Mouse (Mus musculus) frontal cortex, postnatal 10 days (tissue): ENCODE data around the gene Pif1.
A peak's percentile ranks its signal among the peaks of the same experiment; 100 is the strongest.

Source experiments
- DNase-seq, 2 experiments: peaks; one replicate each; pipeline ENCODE4 v3.0.0; 2022; ENCODE audit warnings: low spot score in 2 of 2, mixed read lengths in 1 of 2

The Pif1 gene

DNA sequence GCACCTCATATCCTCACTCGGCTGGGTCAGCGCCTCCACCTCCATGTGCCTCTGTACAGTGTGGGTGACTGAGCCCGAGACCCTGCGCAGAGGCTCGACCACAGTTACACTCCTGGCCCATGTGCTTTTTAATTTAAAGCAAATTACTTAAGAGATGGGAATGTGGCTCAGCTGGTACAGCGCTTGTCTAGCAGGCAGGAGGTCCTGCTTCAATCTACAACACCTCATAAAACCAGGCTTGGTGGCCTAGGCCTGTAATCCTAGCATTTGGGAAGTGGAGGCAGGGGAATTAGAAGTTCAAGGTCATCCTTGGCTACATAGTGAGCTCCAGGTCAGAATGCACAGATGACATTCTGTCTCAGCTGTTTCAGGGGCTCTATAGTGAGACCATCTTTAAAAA, 28.2 kb upstream of the Pif1 start:
- DNase-seq, result no peak

DNA sequence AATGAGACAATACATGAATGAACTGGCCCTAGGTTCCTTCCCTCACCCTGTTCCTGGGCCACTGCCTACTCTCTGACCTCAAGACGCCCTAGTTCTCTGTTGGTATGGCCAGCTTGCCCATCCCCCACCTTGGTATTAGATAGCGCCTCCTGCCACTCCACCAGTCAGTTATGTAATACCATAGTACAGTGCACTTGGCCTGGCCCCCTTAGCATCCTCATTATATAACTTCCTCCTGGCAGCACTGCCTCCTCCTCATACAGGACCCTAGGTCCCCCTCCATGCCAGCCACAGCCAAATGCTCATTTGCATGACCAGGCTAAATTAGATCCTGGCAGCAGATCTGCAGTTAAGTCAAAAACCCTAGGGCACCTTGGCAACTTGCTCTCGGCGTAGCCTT, 25.9 kb upstream of the Pif1 start:
- peak in 1 of 2 experiments; percentile 42 for DNase-seq

- peak; percentile 61 to 77 for DNase-seq
Observed at GRCm38 (mm10) chr9:65562081-65562506, 24.9 kb upstream of the Pif1 start.

- DNase-seq, result no peak
Observed at GRCm38 (mm10) chr9:65563073-65563472, 23.9 kb upstream of the Pif1 start.

- DNase-seq, result no peak
Observed at GRCm38 (mm10) chr9:65564698-65565097, 22.3 kb upstream of the Pif1 start.

DNA sequence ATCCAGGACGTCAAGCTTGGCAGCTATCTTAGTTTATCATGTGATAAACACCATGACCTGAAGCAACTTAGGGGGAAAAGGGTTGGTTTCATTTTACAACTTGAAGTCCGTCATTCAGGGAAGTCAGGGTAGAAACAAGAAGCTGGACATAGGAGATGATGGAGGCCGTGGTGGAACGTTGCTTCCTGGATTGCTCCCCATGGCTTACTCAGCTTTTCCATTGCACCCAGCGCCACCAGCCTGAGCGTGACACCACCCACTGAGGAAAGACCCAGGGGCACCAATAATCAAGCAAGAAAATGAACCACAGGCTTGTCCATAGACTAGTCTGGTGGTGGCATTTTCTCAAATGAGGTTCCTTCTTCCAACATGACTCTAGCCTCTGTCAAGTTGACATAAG, 18.2 kb upstream of the Pif1 start:
- DNase-seq, result no peak

GRCm38 (mm10) chr9:65569491-65569971, 17.4 kb upstream of the Pif1 start:
- no peak for DNase-seq

DNA sequence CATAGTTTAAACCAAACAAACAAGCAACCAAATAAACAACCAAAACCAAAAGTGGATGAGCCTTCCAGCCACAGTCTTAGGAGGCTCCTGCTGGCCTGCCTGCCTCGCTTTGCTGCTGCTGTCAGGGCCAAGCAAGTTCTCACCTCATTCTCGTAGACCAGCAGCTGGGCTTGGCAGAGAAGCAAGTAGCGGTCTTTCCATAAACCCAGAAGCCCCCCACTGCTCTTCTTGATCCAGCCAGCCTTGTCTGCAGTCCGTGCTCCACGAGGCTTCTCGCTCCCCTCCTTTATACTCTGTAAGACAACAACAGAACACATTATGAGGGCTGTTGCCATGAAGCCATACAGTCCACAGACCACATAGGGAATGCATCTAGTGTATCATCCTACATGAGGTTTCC, 14.1 kb upstream of the Pif1 start:
- no peak for DNase-seq

DNA sequence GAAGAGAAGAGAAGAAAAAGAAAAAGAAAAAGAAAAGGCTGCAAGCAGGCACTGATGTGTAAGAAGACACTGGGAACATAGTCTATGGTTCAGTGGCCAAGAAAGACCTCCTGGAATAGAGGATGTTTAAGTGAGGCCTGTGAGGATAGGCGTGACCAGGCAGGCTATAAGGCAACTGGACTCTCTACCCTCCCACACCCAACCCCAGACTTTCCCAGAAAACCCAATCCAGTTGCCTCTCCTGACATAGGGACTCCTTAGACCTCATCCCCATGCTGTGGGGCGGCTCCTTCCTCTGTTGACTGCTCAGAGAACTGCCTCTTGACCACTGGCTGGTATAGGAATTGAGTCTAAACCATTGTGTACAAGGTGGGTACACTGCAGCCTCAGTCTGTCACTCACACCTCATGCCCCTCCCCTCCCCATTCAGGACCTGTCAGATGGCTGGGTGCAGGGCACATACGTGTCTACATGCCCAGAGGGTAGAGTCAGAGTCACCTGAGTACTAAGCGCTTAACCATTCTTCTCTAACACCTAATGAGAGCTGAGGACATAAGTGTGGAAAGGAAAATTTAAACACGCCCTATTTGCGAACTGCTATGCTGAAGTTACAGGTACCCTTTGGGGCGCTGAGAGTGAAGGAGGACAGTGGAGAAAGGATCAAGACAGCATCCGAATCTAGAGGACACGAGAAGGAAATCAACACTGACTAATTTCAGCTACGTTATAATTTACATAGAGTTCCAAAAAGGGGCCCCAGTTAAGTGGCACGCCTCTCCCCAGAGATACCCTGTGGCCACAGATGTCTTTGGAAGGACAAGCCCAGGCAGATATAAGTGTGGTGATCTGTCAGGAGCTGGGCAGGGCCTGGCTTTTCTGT, 12.2 kb upstream of the Pif1 start:
- no peak for DNase-seq

DNA sequence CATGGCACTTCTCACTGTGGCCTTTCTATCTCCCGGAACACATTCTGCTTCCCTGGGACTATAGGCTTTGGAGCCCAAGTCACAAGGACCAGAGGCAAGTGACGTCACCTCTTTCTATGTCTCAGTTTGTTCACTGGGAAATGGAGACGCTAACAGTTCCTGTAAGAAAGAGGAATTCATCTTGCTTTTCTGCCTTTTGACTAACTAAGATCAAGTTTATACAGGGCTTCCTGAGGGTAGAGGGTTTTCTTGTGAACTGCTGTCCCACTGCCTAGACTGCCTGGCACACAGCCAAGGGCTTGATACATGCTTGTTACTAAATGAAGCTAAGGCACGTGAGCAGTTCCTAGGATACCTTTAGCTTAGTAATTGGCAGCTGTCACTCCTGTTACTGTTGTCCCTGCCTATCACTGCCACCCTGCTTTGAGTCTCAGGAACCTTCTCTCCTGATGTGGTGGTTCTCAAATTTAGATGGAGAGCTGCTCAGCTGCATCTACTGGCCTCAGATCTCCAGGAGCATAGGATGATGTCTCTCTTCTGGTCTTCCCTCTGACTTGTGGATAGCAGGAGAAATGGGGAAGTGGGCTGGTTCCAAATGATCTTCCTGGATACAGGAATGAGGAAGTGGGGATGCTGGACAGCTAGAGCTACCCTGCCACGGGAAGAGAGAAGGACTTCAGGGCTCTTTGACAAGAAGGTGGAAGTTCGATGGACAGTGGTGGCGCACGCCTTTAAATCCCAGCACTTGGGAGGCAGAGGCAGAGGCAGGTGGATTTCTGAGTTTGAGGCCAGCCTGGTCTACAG, 11.4 kb upstream of the Pif1 start:
- DNase-seq, result no peak

DNA sequence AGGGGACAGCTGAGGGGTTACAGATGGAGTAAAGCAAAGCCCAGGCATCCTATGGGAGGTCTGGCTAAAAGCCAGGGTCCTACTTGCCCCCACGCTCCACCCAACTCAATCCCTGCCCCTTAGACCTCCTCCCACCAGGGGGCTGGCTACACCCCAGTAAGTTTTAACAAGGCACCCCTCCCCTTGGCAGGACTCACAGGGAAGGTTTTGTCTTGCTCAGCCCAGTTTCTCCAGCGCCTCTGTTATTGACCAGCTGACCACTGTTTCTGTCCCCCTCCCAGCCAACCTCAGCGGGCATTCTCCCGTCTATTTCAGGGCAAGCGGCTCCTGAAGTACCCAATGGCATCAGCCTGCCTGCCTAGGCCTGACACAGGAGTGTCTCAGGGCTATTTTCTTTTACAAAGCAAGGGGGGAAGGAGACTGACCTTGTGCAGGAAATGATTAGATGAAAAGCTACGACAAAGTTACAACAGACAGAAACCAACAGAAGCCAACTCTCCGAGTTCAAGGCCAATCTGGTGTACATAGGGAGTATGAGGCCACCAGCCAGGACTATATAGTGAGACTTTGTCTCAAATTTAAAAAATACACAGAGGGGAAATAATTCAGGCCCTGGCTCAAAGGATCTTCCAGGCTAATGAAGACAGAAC, 10.0 kb upstream of the Pif1 start:
- peak; percentile 38 to 46 for DNase-seq

DNA sequence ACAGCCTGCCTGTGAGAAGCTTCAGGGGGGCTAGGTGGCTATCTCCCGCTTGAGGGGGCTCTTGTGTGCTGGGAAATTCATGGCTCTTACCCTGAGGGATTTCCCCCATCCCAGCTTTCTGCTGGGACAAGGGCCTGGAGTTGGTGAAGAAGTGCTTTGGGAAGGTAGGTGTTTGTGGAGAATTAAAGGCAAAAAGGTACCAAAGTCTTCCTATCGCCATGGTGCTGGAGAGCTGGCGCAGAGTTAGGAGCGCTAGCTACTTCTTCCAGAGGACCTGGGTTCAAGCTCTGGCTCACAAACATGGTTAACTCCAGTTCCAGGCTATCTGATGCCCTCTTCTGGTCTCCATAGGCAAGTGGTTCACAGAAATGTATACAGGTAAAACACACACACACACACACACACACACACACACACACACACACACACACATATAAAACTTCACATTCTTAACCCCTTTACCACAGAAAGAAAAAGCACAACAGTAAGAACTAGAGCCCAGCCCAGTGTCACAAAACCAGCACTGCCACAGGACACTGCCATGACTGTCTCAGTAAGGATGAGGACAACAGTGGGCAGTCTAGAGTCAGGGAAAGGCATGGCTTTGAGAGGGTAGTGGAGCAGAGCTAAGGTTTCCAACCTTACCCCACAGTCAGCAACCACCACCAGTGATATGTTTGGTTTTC, 9.3 kb upstream of the Pif1 start:
- DNase-seq, result no peak

- DNase-seq, result no peak
Observed at GRCm38 (mm10) chr9:65578801-65579249, 8.1 kb upstream of the Pif1 start.

GRCm38 (mm10) chr9:65579781-65580371, 7.1 kb upstream of the Pif1 start, which contains the start of gene Plekho2:
Gene Plekho2, minus strand, starts transcription at chr9:65580040.
- DNase-seq, result peak; percentile 84

GRCm38 (mm10) chr9:65580401-65581256, 6.3 kb upstream of the Pif1 start:
- peak; percentile 62 to 71 for DNase-seq

DNA sequence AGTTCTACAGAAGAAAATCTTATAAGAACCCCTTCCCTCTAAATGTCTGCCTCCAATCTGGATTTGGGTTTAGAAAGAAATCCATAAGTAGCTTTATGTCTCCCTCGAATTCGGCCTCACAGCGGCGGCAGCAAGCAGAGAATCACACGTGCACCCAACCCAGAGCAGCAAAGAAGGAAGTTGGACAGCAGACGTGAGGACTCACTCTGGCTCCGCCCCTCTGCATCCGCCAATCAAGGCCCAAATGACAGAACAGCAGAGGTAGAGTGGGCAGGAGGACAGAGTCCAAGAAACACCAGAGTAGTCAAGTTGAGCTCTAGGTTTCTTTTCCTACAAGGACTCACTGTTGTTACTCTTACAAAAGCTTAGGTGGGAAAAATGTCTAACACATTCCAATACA, 3.9 kb upstream of the Pif1 start:
- DNase-seq, result no peak

DNA sequence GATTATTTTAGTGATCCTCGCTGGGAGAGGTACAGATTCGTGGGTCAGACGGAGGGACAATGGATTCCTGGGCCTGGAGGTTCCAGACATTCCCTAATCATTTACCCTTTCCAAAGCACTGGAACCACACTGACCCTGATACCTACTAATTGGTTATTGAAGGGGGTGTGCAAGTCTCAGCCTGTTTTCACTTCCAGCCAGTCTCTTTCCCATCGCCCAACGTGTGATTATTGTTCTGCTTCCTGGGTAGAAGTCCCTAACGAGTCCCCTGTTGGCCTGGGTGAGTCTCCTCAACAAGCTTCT, 261 bp downstream of the Pif1 start:
- DNase-seq, result no peak

DNA sequence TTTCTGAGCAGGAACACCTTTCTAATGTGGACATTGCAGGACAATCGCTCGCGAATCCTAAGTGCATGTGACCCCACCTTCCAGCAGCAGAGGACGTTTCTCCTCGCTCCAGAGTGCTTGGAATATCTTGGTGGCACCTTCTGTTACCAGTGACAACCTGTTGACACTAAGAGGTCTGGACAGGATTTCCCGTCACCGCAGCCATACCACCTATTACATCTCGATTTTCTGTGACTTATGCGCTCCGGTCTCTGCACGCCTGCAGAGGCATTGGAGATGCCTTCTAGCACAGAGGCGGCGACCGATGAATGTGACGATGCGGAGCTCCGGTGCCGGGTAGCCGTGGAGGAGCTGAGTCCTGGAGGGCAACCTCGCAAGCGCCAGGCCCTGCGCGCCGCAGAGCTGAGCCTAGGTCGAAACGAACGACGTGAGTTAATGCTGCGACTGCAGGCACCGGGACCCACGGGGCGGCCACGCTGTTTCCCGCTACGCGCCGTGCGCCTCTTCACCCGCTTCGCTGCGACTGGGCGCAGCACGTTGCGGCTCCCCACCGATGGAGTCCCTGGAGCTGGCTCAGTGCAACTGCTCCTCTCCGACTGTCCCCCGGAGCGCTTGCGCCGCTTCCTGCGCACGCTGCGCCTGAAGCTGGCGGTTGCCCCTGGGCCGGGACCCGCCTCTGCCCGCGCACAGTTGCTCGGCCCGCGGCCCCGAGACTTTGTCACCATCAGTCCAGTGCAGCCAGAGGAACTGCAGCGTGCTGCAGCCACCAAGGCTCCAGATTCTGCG, 806 bp downstream of the Pif1 start:
- no peak for DNase-seq

- DNase-seq, result no peak
Observed at GRCm38 (mm10) chr9:65589091-65589490, 2.1 kb downstream of the Pif1 start.
